Mouse (Mus musculus) ovary, postnatal 14 days (tissue): ENCODE data around the gene Fbxo22.
"Not testable (repeated sequence)": the region's sequence is repeated elsewhere in the genome, so short reads cannot be mapped to it uniquely, and the experiment has no call there.

Experiments
- DNase-seq: peaks from one replicate; pipeline ENCODE4 v3.0.0; 2022; ENCODE audit warnings: low spot score

The Fbxo22 gene

DNA sequence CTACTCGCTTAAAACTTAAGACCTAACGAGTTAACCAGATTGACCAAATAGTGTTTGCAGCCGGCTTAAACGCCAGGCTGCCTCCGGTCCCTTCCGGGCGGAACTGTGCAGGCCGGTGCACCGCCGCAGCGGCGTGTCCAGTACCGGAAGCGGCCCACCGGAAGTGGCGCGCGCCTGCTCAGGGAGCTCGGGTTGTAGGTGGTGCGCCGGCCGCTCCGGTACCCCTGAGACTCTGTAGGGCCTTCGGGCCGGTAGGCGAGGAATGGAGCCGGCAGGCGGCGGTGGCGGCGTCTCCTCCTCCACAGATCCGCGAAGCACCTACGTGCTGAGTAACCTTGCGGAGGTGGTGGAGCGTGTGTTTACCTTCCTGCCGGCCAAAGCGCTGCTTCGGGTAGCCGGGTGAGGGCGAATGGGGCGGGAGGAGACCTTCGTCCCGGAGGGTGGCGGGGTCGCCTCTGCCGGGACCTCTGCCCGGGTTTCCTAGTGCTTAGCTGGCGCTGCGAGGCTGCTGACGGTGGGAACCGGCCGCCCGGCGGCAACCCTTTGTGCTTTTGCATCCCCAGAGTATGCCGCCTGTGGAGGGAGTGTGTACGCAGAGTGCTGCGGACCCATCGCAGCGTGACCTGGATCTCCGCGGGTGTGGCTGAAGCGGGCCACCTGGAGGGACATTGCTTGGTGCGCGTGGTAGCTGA is at the start of gene Fbxo22:
Gene Fbxo22, plus strand, starts transcription at position 136 of the 692 bp plus-strand sequence.
- DNase-seq: peak; percentile 74

DNA sequence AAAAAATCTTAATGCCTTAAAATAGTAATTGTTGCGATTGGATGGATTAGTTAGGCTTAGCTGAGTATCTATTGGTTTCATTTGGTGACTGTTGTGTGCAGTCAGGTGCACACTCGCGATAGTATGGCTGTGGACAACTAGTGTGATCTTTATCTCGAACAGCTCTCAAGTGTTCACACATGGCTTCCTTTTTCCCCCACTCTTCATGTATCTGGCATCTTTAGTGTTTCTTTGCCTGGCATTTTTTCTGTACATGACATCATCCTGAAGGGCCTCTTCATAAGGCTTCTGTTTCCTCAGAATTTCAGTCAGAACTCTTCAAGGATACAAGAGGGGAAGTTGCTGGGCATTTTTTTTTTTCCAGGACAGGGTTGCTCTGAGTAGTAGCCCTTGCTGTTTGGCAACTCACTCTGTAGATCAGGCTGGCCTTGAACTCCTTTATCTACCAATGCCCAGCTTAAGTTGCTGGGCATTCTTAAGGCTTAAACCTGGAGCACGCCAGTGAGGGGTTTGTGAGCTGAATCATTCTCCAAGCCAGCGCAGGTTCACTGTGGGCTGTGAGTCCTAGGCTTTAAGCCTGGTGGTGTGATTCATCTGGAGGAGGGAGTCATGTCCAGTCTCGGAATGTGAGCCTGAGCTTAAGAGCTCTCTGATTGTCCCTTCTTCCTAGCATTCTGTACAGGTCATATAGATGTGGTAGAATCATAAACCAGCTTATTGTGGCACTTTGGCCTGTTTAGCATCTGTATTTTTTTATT is 37.9 kb upstream of the Fbxo22 start:
- DNase-seq: no peak

DNA sequence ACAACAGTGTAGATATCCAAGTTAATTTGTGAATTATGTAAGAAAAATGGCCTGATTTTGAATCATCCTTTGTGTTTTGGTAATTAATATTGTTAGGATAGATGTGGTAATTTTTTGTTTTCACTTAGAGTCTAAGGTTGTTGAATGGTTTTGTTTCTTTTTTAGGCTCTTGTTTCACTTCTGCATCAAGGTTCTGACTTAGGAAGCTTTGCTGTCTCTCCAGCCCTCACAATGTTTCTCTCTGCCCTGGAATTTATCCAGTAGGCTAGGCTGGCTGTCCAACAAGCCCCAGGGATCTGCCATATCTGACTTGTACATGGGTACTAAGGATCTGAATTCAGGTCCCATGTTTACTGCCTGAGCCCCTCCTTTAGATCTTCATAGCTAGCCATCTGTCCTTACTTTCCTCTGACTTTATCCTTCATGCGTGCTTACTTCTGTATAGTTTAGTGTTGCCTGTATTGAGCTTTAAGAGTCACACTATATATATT is 36.5 kb upstream of the Fbxo22 start:
- DNase-seq: no peak

DNA sequence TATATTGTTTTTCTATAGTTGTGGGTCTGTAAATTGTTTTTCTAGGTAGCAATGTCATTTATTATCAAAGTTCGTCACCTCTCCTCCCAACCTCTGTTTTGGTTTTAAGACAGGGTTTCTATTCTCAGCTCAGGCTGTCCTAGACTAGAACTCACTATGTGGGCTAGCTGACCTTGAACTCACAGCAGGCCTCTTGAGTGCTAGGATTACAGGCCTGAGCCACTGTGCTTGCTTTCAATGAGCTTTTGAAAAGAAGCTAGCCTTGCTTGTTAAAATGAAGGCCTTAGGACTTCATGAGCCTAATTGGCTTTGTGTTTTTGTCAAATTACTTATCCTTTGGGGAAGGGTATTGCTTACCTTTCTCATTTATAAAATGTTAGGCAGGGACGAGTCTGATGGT is 34.5 kb upstream of the Fbxo22 start:
- DNase-seq: no peak

DNA sequence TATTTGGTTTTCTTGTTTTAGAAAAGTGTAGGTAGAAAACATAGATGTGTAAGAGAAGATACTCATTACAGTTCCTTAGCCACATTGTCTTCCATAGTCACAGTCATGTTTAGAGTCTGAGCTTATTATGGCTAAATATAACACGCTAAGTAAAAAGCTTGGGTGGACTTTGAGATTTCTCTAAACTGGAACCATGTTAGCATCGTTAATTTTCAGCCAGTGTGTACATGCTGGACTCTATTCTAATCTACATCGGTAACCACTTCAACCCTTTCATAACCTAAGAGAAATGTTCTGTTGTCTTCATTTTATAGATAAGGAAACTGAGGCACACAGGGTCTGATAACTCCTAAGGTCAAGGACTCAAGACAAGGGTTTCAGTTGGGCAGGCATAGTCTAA is 12.8 kb upstream of the Fbxo22 start:
- DNase-seq: no peak

DNA sequence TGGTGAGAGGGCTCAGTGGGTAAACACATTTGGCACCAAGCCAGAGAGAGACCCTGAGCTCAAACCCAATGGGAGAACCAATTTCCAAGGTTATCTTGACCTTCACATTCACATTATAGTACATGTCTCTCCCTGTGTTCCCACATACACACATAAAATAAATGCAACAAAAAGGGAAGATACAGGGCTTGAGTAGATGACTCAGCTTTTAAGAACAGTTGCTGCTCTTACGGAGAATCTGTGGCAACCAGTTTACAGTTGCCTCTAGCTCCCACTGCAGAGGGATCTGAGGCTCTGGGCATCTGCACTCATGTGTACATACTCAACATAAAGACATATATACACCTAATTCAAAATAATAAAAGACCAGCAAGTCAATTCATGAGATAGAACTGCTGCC is 10.5 kb upstream of the Fbxo22 start:
- no peak for DNase-seq

DNA sequence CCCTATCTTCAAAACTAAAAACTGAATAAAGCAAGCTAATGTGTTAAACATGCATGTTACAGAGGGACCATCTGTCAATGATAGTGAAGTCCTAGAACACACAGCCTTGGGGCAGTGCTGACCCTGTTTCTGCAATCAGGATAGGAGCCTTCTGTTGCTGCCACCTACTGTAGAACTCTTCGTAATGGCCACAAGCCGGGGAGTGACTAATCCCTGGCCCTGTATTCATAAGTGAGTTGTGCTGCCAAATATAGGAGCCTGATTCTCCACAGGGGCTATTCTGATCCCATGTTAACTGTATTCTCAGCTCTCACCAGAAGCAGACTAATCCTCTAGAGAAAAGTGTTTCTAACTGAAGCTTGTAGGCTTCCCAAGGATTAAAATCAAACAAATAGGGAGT is 9.4 kb upstream of the Fbxo22 start:
- DNase-seq: no peak

DNA sequence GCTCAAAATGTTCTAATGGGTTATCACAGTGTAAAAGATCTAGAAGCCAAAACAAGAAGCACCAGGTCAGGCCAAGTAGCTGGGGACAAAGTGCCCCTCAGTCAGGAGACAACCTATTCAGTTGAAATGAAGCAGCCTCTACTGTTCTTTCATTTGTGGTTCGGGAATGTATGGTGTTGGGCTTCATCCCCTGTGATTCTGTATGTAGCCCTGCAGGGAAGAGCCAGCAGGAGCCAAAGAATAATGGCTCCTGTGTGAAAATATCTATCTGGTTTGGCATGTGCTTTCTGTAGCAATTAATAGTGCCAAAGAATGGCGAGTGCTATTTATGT is 301 bp upstream of the Fbxo22 start:
- DNase-seq: no peak

DNA sequence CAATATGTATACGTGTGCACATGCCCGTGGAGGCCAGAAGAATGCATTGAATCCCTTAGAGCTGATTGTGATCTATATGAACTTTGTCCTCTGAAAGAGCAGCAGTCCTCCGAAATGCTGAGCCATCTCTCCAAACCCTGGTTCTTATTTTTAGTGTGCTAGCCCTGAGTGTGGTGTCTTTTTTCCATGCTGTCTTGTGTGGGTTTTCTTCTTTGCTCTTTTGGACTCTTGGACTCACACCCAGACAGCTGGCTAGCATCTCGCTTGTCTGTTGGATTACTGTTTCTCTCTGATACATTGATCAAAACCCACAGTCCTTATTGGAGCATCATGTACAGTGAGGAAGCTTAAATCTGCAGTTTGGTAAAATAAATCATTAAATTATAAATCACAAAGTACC is 2.9 kb downstream of the Fbxo22 start:
- no peak for DNase-seq

DNA sequence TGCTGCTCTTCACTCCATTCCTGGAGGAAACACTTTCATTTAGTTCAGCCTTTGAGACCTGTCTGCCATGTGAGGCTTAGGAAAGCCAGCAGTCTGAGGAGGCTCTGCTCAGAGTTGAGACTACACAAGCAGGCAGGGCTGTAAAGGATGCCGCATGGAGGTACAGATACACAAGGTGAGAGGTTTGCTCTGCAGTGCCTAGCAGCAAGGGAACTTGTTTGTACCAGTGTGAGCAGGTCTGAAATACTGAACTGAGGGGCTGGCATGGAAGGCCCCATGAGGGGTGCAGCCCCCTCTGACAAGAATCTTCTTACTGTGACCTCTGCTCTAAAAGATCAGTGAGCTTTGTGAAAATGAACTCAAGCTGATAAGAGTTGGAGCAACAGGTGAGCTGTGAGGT is 4.7 kb downstream of the Fbxo22 start:
- DNase-seq: no peak

DNA sequence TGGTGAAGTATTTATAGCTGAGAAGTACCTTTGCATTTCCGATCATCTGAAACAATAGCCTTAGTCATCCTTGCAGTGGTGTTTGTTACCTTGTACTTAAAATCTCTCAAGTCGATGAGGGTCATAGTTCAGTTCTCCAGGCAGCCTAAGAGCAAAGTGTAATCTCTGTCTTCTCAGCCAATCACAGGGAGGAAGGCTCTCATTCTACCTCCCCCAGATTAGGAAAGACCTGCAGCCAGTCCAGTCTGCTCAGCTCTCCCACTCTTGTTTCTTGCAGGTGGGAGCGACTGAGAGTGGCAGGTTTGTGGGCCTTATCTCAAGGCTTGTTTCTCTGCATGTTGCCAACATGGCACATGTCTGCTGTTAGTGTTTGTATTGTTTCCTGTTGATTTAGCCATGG is 6.3 kb downstream of the Fbxo22 start:
- no peak for DNase-seq

DNA sequence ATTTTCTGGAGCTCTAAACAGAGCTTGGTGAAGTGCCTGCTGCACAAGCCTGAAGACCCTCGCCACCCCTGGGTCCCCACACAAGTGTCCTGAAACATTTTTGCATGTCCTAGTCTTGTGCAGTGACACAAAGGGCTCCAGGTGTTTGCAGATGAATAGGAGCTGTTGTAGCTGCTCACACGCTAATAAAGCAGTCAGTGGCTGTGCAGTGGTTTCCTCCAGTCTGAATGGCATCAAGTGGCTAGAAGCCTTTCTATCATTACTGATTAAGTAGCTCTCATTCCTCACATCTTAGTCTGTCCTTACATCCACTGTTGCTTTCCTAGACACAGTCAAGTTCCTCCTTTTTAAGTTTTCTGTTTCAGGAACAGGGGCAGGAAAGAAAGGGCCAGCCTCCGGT is 6.9 kb downstream of the Fbxo22 start:
- no peak for DNase-seq

DNA sequence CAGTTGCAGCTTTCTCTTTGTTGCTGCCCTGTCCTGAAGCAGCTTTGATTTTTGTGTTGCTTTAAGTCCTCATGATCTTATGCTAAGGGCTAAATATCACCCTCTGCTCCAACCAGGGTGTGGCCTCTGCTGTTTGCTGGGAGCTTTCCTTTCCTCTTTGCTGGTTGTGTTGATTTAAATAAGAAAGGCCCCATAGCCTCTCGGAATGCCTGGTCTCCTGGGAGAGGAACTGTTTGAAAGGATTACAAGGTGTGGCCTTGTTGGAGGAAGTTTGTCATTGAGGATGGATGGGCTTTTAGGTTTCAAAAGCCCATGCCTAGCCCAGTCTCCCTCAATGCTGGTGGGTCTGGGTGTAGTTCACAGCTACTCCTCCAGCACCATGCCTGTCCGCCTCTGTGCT is 7.4 kb downstream of the Fbxo22 start:
- DNase-seq: no peak

DNA sequence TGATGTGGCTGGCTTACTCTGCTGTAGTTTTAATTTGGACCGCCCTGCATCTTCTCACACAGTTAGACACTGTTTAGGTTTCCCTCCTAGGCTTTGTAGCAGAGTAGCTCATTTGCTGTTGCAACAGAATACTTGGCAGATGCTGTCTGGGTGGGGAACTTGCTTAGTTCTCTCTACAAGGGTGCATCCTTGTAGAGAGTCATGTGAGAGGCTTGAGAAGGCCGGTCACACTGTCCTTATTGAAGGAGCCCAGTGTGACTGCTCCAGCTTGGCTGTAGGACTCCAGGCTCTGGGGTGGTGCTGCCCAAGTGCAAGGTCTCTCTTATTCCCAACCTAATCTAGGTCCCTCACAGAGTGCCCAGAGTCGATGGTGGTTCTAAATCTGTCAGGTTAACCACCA is 8.7 kb downstream of the Fbxo22 start:
- no peak for DNase-seq

DNA sequence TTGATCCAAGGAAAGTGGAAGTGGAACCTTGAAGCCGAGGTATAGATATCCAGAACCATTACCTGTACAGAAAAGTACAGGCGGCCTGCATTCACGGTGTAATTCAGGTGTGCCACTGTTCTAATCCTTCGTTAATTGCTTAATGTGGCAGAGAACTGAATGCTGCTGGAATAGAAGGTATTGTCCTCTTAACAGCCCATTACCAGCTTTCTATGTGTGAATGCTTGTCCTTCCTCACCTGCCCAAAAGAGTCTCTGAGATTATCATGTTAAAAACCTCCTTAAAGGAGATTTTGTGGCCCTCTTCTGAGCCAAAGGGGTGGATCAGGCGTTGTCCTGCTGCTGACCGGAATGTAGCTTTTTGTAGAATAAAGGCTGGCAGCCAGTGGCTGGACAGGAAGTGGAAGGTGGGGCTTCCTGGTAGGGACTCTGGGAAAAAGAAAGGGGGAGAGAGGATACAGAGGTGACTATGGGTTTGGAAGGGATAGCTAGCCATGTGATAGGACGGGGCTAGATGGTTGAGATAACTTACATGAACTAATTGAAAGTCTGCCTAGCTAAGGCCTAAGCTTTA is 16.5 kb downstream of the Fbxo22 start:
- no peak for DNase-seq

DNA sequence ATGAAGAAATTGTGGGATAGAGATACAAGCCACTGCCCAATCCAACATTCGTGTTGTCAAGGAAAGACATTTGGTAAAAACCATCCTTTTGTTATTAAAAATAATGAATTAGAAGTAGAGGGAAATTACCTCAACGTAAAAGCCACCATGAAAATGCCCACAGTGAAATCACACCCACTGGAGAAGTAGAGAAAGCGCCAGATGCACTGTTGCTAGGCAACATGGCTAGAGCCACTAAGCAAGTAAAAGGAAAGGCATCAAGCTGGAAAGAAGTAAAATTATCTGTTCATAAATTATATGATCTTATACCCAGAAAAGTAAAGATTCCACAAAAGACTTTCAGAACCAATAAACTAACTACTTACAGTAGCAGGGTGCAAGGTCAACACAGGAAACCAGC is 17.5 kb downstream of the Fbxo22 start:
- DNase-seq: no peak

DNA sequence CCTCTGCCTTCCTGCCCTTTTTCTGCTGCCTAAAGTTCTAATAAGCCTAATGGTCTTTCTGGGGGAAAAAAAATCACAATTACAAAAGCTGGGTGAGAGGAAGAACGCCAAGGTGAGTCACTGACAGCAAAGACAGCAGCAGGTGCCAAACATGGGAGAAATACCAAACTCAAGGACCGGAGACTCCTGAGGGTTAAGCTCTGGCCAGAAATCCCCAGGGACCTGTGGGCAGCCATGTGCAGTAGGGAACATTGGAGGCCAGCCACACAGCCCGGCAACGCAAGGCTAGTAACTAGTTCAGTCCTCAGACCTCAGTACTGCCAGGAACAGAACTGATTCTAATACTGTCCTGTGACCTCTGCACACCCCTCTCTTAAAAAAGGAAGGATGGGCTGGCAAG is 19.4 kb downstream of the Fbxo22 start:
- DNase-seq: no peak

DNA sequence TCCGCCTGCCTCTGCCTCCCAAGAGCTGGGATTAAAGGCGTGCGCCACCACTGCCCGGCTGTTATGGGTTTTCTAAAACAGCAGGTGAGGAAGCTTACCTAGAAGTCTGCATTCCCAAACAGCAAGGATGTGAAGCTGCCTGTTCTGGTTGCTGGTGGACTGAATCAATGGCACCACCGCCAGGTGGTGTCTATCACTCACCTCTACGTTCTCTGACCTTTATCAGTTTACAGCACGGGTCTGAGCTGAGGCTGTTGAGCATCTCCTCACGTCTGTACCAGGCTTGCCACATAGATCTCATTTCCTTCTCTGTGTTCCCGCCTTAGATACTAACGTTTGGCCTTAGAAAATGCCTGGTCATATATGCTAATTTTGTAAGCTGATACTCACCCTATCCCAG is 20.3 kb downstream of the Fbxo22 start:
- DNase-seq: no peak

DNA sequence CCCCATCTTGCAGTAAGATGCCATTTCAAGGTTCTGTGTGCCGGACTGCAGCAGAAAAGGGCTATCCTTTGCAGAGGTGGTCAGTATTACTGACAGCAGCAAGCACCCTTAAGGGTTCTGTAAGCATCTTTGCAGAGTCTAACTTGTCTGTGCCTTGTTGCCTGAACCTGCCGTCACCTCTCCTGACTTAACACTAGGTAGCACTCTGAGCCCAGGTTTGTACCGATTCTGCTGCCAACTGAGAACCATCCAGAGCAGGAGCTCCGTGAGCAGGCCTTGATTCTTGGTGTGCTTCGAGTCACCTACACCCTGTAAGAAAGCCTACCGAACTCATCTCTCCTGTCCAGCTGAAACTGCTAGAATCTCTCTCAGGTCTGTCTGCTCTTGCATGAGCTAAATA is 22.8 kb downstream of the Fbxo22 start:
- DNase-seq: no peak

DNA sequence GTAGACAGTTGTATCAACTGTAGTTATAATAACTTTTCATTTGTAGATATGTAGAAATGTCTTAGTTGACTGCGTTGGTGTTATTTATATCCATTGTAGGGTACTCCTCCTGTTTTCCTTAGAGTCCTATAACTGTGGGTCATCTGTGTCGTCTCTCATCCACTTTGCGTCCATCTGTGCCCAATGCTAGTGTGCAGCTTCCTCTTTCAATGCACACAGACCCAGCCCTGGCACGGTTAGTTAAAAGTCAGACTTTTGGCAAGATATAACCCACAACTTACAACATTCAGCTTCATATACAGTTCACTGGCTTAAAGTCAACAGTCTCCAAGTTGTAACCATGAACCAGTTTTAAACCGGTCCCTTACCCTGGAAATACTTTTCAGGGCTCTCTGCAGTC is 23.4 kb downstream of the Fbxo22 start:
- no peak for DNase-seq

DNA sequence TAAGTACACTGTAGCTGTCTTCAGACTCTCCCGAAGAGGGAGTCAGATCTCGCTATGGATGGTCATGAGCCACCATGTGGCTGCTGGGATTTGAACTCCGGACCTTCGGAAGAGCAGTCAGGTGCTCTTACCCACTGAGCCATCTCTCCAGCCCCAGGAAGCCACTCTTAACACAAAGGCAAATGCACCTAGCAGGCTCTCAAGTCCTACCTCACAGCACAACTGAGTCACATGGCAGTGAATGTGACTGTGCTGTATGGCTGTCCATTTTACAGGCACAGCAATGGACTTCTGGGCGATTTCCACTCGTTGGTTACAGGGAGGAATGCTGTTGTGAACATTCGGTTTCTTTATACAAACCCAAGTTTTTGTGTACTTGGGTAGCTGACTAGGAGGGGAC is 23.9 kb downstream of the Fbxo22 start:
- no peak for DNase-seq

DNA sequence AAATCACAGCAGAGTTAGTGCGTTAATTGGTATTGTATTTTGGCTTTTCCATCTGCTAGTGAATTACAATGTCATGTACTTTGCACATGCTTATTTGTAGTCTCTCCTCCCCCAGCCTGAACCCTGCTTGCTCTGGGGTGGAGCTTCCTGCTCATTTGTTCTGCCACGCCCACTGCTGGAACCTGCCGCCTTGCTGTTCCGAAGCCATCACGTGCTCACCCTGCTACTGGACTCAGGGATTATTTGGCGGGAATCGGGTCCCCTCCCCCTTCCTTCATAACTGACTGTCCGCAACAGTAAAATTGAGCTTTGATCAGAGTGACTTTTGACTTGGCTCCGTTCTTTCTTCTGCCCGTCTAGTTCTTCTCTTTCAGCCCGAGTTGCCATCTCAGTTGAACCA is 24.4 kb downstream of the Fbxo22 start:
- DNase-seq: not testable (repeated sequence)
